Comparison of ENCODE assay signal across 9 mouse cellular contexts in genomic region chr4:98091901-98092472, GRCm38 (mm10).
DNase-seq lines count a peak whose midpoint lies in the region; ATAC-seq and TF ChIP-seq lines count a peak whose summit lies in the region.
"Had no signal": no experiment of that assay in that cellular context is flagged by ENCODE, and none has a peak within 500 bp of the region (broad histone marks: within the 10 kb centered on the region; RNA-seq: fewer than 3 reads in every experiment).

No protein-coding gene starts in this region.

- TF ChIP-seq POLR2A in small intestine, adult 2 months (IDR thresholded peaks at IDR 0.05; ENCODE audit: low read depth, low read length) = no peak

- H3K36me3 ChIP-seq in intestine, embryonic 16.5 days (ENCODE audit: control insufficient read depth, insufficient read depth, low read length) = no peaks in the 10 kb centered on the region
- no peaks in the 10 kb centered on the region for H3K36me3 ChIP-seq in intestine, embryonic 15.5 days
- no peaks in the 10 kb centered on the region; the same call in 1 of the 2 replicates for H3K36me3 ChIP-seq in midbrain, embryonic 13.5 days
- H3K36me3 ChIP-seq in midbrain, embryonic 11.5 days (ENCODE audit: control insufficient read depth, insufficient read depth, low read length) = no peaks in the 10 kb centered on the region
- no peaks in the 10 kb centered on the region for H3K36me3 ChIP-seq in hindbrain, embryonic 14.5 days (replicated peaks; ENCODE audit: control insufficient read depth, insufficient read depth)
- no peaks in the 10 kb centered on the region for H3K36me3 ChIP-seq in small intestine, adult 2 months (ENCODE audit: control insufficient read depth, insufficient read depth, low read length)

- peak overlapping the region; percentile 12; the same call in 1 of the 2 replicates for H3K27ac ChIP-seq in intestine, embryonic 16.5 days (ENCODE audit: low read length)
- no peak overlapping the region for H3K27ac ChIP-seq in intestine, embryonic 15.5 days
- 0 out of 2 replicates have a peak overlapping the region, but pooled peaks have one; percentile 4 for H3K27ac ChIP-seq in midbrain, embryonic 13.5 days
- H3K27ac ChIP-seq in midbrain, embryonic 11.5 days (ENCODE audit: low read depth, low read length) = no peak overlapping the region
- peak overlapping the region; percentile 40; the same call in 1 of the 2 replicates for H3K27ac ChIP-seq in hindbrain, embryonic 14.5 days
- peak overlapping the region; percentile 17; the same call in 1 of the 2 replicates for H3K27ac ChIP-seq in small intestine, adult 2 months (ENCODE audit: insufficient read depth, low read depth, low read length)

- peaks cover 6% of the 10 kb centered on the region; the same call in 1 of the 2 replicates for H3K4me1 ChIP-seq in intestine, embryonic 16.5 days (ENCODE audit: control insufficient read depth, insufficient read depth, low read length)
- H3K4me1 ChIP-seq in intestine, embryonic 15.5 days (replicated peaks) = peaks cover 5% of the 10 kb centered on the region
- peaks cover 24% of the 10 kb centered on the region for H3K4me1 ChIP-seq in midbrain, embryonic 13.5 days (replicated peaks)
- H3K4me1 ChIP-seq in midbrain, embryonic 11.5 days (ENCODE audit: control insufficient read depth, insufficient read depth, low read length) = no peaks in the 10 kb centered on the region
- H3K4me1 ChIP-seq in hindbrain, embryonic 14.5 days (replicated peaks; ENCODE audit: control insufficient read depth, insufficient read depth, low read length) = 0 out of 2 replicates have a peak, but pooled peaks cover 6% of the 10 kb centered on the region
- H3K4me1 ChIP-seq in small intestine, adult 2 months (ENCODE audit: control insufficient read depth, insufficient read depth, insufficient read length, low read length) = no peaks in the 10 kb centered on the region; the same call in 1 of the 2 replicates

- no peak overlapping the region for H3K4me3 ChIP-seq in intestine, embryonic 16.5 days (ENCODE audit: low read length)
- no peak overlapping the region for H3K4me3 ChIP-seq in intestine, embryonic 15.5 days (replicated peaks)
- H3K4me3 ChIP-seq in midbrain, embryonic 13.5 days (replicated peaks) = no peak overlapping the region
- H3K4me3 ChIP-seq in midbrain, embryonic 11.5 days (ENCODE audit: low read depth, low read length) = no peak overlapping the region
- H3K4me3 ChIP-seq in hindbrain, embryonic 14.5 days (replicated peaks; ENCODE audit: low read length) = no peak overlapping the region
- H3K4me3 ChIP-seq in small intestine, adult 2 months (ENCODE audit: low read depth, low read length) = no peak overlapping the region

- no peak for TF ChIP-seq CTCF in small intestine, adult 2 months (IDR thresholded peaks at IDR 0.05; ENCODE audit: extremely low read depth, insufficient read length, insufficient replicate concordance, low read depth, low read length)

- no peak overlapping the region for H3K9ac ChIP-seq in intestine, embryonic 16.5 days (ENCODE audit: low read depth, low read length)
- H3K9ac ChIP-seq in intestine, embryonic 15.5 days = no peak overlapping the region
- no peak overlapping the region for H3K9ac ChIP-seq in midbrain, embryonic 13.5 days (replicated peaks)
- no peak overlapping the region for H3K9ac ChIP-seq in midbrain, embryonic 11.5 days (ENCODE audit: low read length)
- no peak overlapping the region for H3K9ac ChIP-seq in hindbrain, embryonic 14.5 days

- no peak overlapping the region for H3K4me2 ChIP-seq in intestine, embryonic 16.5 days (ENCODE audit: low read depth, low read length)
- no peak overlapping the region for H3K4me2 ChIP-seq in intestine, embryonic 15.5 days (replicated peaks)
- H3K4me2 ChIP-seq in midbrain, embryonic 13.5 days (replicated peaks) = no peak overlapping the region
- H3K4me2 ChIP-seq in midbrain, embryonic 11.5 days = no peak overlapping the region
- H3K4me2 ChIP-seq in hindbrain, embryonic 14.5 days (replicated peaks) = no peak overlapping the region

- H3K9me3 ChIP-seq in intestine, embryonic 16.5 days (ENCODE audit: control insufficient read depth, low read length) = no peaks in the 10 kb centered on the region
- H3K9me3 ChIP-seq in intestine, embryonic 15.5 days = no peaks in the 10 kb centered on the region
- no peaks in the 10 kb centered on the region for H3K9me3 ChIP-seq in midbrain, embryonic 13.5 days
- H3K9me3 ChIP-seq in midbrain, embryonic 11.5 days (ENCODE audit: control insufficient read depth, low read length) = no peaks in the 10 kb centered on the region
- no peaks in the 10 kb centered on the region for H3K9me3 ChIP-seq in hindbrain, embryonic 14.5 days (ENCODE audit: control insufficient read depth, low read length)

- DNase-seq in midbrain, embryonic 11.5 days (ENCODE audit: low spot score, missing footprints) = no peak
- no peak for DNase-seq in hindbrain, embryonic 14.5 days (ENCODE audit: low spot score)
- no peak for DNase-seq in urinary bladder, adult 2 months (ENCODE audit: low spot score)
- no peak for DNase-seq in spleen, postnatal 14 days (ENCODE audit: low spot score in 2 of 2)
- DNase-seq: right cerebral cortex, postnatal 14 days had no signal

- 74% methylated on average over 5 of the region's 5 CpGs for WGBS in intestine, embryonic 16.5 days
- 67% methylated on average over 5 of the region's 5 CpGs for WGBS in intestine, embryonic 15.5 days
- 86% methylated on average over 5 of the region's 5 CpGs for WGBS in midbrain, embryonic 13.5 days
- WGBS in midbrain, embryonic 11.5 days = 93% methylated on average over 5 of the region's 5 CpGs
- 87% methylated on average over 5 of the region's 5 CpGs for WGBS in hindbrain, embryonic 14.5 days
- WGBS in small intestine, adult 2 months = 78% methylated on average over 5 of the region's 5 CpGs

- no peak for ATAC-seq in intestine, embryonic 16.5 days
- no peak for ATAC-seq in intestine, embryonic 15.5 days
- no peak for ATAC-seq in midbrain, embryonic 13.5 days
- no peak for ATAC-seq in midbrain, embryonic 11.5 days (ENCODE audit: low FRiP score)
- ATAC-seq in hindbrain, embryonic 14.5 days (ENCODE audit: low FRiP score) = no peak

- H3K27me3 ChIP-seq in intestine, embryonic 16.5 days (replicated peaks; ENCODE audit: control insufficient read depth, insufficient read depth, low read length) = no peaks in the 10 kb centered on the region
- no peaks in the 10 kb centered on the region for H3K27me3 ChIP-seq in intestine, embryonic 15.5 days (replicated peaks)
- H3K27me3 ChIP-seq in midbrain, embryonic 13.5 days = 0 out of 2 replicates have a peak, but pooled peaks cover 4% of the 10 kb centered on the region
- no peaks in the 10 kb centered on the region; the same call in 1 of the 2 replicates for H3K27me3 ChIP-seq in midbrain, embryonic 11.5 days (ENCODE audit: control insufficient read depth, insufficient read depth, low read length)
- no peaks in the 10 kb centered on the region for H3K27me3 ChIP-seq in hindbrain, embryonic 14.5 days (ENCODE audit: control insufficient read depth, insufficient read depth, low read length)
- no peaks in the 10 kb centered on the region for H3K27me3 ChIP-seq in small intestine, adult 2 months (ENCODE audit: control insufficient read depth, insufficient read depth, low read length)

Comparison
In these comparisons a context has a peak if more than half of its experiments do, and no peak if none do; other contexts are left out.
1. H3K27ac ChIP-seq: peak in intestine, embryonic 16.5 days (single experiment), midbrain, embryonic 13.5 days (single experiment), hindbrain, embryonic 14.5 days (single experiment) and small intestine, adult 2 months (single experiment); none in intestine, embryonic 15.5 days (single experiment) and midbrain, embryonic 11.5 days (single experiment).